Mouse (Mus musculus): ENCODE results near the gene Cdh12.

GRCm38 (mm10) chr15:21130660-21131059 is 681.6 kb downstream of the Cdh12 start:
- no peak for TF ChIP-seq MAX (IDR thresholded peaks at IDR 0.05; ENCODE audit: low read length)
- no peak for TF ChIP-seq CTCF (conservative IDR thresholded peaks at IDR 0.05 in 1 of 2, IDR thresholded peaks at IDR 0.05 in 1 of 2; ENCODE audit: low read depth in 2 of 2, low read length in 2 of 2)
